Mouse (Mus musculus) embryonic facial prominence, embryonic 11.5 days (tissue): Measurements from ENCODE around the gene Slc7a6. TPM values are rescaled to one million over a fixed set of nuclear protein-coding genes. Genes with fewer than 3 reads are reported as not detected.

Source experiments
- ATAC-seq: fragments of 200-750 bp; cut with Nextera tagmentation; replicated peaks from 2 replicates; pipeline ENCODE4 v1.8.0; 2017; ENCODE audit warnings: low read depth; ENCODE audit not compliant: insufficient number of reproducible peaks, low FRiP score, low TSS enrichment
- DNase-seq: peaks from one replicate; pipeline ENCODE4 v3.0.0-alpha.2; 2015; ENCODE audit warnings: low spot score
- H3K27ac ChIP-seq: fragments of 300-500 bp; sonication (generic); replicated peaks from 2 replicates; pipeline ENCODE4 v1.5.1; 2014; ENCODE audit warnings: mild to moderate bottlenecking, low read depth, low read length, control low read depth
- H3K27me3 ChIP-seq: fragments of 300-500 bp; sonication (generic); 2 replicates; pipeline ENCODE4 v1.6.1; 2014; ENCODE audit warnings: mild to moderate bottlenecking, low read length, moderate library complexity, mixed read lengths; ENCODE audit not compliant: control insufficient read depth, insufficient read depth
- H3K36me3 ChIP-seq: fragments of 300-500 bp; sonication (generic); replicated peaks from 2 replicates; pipeline ENCODE4 v1.6.1; 2014; ENCODE audit warnings: low read depth, mild to moderate bottlenecking, low read length, moderate library complexity, mixed read lengths; ENCODE audit not compliant: control insufficient read depth, insufficient read depth
- H3K4me1 ChIP-seq: fragments of 300-500 bp; sonication (generic); 2 replicates; pipeline ENCODE4 v1.6.1; 2014; ENCODE audit warnings: low read length, mixed read lengths; ENCODE audit not compliant: control insufficient read depth, insufficient read depth
- H3K4me2 ChIP-seq: fragments of 300-500 bp; sonication (generic); 2 replicates; pipeline ENCODE4 v1.6.1; 2014; ENCODE audit warnings: low read depth, mild to moderate bottlenecking, control low read depth, low read length, moderate library complexity
- H3K4me3 ChIP-seq: fragments of 300-500 bp; sonication (generic); 2 replicates; pipeline ENCODE4 v1.5.1; 2014; ENCODE audit warnings: low read depth, low read length, control low read depth
- H3K9ac ChIP-seq: fragments of 300-500 bp; sonication (generic); replicated peaks from 2 replicates; pipeline ENCODE4 v1.6.1; 2014; ENCODE audit warnings: mild to moderate bottlenecking, control low read depth, low read length
- H3K9me3 ChIP-seq: fragments of 300-500 bp; sonication (generic); replicated peaks from 2 replicates; pipeline ENCODE4 v1.6.1; 2016; ENCODE audit warnings: mild to moderate bottlenecking, low read length, inconsistent platforms, mixed read lengths; ENCODE audit not compliant: control insufficient read depth
- WGBS: fragments of 180-500 bp; shearing (Covaris S2); extraction: QIAGEN DNeasy Blood & Tissue Kit; methylation state at CpG from one replicate; pipeline ENCODE4 v1.1.7; 2014; 5-methylcytosine and 5-hydroxymethylcytosine counted together
- polyA plus RNA-seq: library from polyadenylated mRNA; unstranded; fragments of >200 nt; fragmentation: Nextera tagmentation; extraction: Ambion mirVana; gene quantifications from 2 replicates; pipeline ENCODE4 v1.2.1, GENCODE M21; 2014

Gene Slc7a6
- polyA plus RNA-seq, 1 experiment from 2014 or later, result 82.4 TPM

- Histone ChIP-seq H3K4me1 (peaks cover under 1% of the 10 kb centered on the region; the same call in 1 of the 2 replicates), H3K4me3 (no peak overlapping the region), H3K4me2 (no peak overlapping the region), H3K27me3 (peaks cover 16% of the 10 kb centered on the region), H3K9ac (no peak overlapping the region), H3K36me3 (peaks cover 2% of the 10 kb centered on the region; the same call in 1 of the 2 replicates), H3K9me3 (no peaks in the 10 kb centered on the region), H3K27ac (no peak overlapping the region)
- no peak for DNase-seq
- WGBS, result 89% methylated on average over 4 of the region's 4 CpGs
- no peak for ATAC-seq
Observed at GRCm38 (mm10) chr8:106131021-106131420, 37.6 kb upstream of the Slc7a6 start.

DNA sequence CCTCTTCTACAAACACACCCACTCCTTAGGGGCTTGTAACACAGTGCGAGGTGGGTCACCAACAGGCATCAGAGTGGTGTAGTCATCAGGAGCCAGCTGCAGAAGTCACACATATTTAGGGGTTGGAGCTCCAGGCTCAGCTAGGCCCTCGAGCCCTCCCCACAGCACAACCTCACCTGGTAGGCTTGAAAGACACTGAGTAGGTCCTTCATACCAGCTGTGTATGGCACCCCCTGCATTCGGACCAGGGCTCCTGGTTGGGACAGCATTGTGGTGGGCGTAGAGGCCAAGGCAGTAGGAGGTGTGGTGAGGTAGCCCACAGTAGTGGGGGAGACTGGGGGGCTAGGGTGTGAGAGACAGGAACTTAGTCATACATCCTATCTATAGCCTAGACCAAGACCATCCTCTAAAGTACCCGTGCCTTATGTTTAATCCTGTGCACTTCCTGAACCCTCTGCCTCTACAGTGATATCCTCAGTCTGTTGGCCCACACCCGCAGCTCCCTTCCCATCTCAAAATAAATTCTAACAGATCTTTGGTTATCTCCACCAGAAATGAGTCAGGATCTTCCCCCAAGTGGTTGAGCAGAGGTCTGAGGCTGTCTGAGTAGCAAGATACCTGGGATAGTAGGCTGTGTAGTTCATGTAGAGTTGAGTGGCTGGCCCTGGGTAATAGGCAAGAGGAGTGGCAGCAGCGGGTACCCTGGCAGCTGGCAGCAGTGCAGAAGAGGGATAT is 37.0 kb upstream of the Slc7a6 start:
- no peak for ATAC-seq
- H3K36me3 ChIP-seq, result peaks cover 2% of the 10 kb centered on the region; the same call in 1 of the 2 replicates

DNA sequence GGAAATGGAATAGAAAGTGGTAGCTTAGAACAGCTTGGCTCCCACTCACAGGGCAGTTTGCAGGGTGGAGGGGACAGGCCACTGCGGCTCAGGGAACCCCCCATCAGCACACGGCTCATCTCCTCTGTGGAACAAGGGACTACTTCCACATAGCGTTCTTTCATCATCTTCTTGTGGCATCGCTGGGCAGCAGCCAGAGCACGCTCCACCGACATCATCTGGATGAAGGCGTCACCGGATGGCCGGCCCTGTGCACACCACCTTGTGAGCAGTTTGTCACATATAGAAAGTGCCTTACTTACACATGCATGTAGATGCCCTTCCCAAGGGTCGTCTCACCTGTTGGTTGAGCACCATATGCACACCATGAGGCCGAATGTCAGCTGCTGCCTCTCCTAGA is 36.3 kb upstream of the Slc7a6 start:
- no peak overlapping the region for H3K9ac ChIP-seq
- H3K36me3 ChIP-seq, result peaks cover 2% of the 10 kb centered on the region; the same call in 1 of the 2 replicates
- no peak overlapping the region for H3K27ac ChIP-seq
- 94% methylated on average over 11 of the region's 11 CpGs for WGBS
- no peak overlapping the region for H3K4me2 ChIP-seq
- H3K4me1 ChIP-seq, result peaks cover 5% of the 10 kb centered on the region; the same call in 1 of the 2 replicates
- H3K9me3 ChIP-seq, result no peaks in the 10 kb centered on the region
- ATAC-seq (no peak), DNase-seq (no peak)
- no peak overlapping the region for H3K4me3 ChIP-seq
- peaks cover 29% of the 10 kb centered on the region for H3K27me3 ChIP-seq

More for the DNA sequence above, 37.0 kb upstream of the Slc7a6 start:
- Histone ChIP-seq H3K9me3 (no peaks in the 10 kb centered on the region), H3K4me2 (no peak overlapping the region), H3K9ac (no peak overlapping the region), H3K4me3 (no peak overlapping the region), H3K27ac (no peak overlapping the region), H3K27me3 (peaks cover 22% of the 10 kb centered on the region), H3K4me1 (peaks cover 5% of the 10 kb centered on the region; the same call in 1 of the 2 replicates)
- WGBS, result 95% methylated on average over 7 of the region's 7 CpGs
- DNase-seq, result no peak

GRCm38 (mm10) chr8:106133526-106133925 is 35.1 kb upstream of the Slc7a6 start:
- WGBS, result 75% methylated on average over 13 of the region's 13 CpGs
- no peak overlapping the region for H3K4me2 ChIP-seq
- H3K4me1 ChIP-seq, result peaks cover 5% of the 10 kb centered on the region; the same call in 1 of the 2 replicates
- no peaks in the 10 kb centered on the region for H3K9me3 ChIP-seq
- H3K36me3 ChIP-seq, result peaks cover 2% of the 10 kb centered on the region; the same call in 1 of the 2 replicates
- no peak overlapping the region for H3K27ac ChIP-seq
- DNase-seq (no peak), ATAC-seq (no peak)
- H3K9ac ChIP-seq, result no peak overlapping the region
- peaks cover 32% of the 10 kb centered on the region for H3K27me3 ChIP-seq
- no peak overlapping the region for H3K4me3 ChIP-seq

DNA sequence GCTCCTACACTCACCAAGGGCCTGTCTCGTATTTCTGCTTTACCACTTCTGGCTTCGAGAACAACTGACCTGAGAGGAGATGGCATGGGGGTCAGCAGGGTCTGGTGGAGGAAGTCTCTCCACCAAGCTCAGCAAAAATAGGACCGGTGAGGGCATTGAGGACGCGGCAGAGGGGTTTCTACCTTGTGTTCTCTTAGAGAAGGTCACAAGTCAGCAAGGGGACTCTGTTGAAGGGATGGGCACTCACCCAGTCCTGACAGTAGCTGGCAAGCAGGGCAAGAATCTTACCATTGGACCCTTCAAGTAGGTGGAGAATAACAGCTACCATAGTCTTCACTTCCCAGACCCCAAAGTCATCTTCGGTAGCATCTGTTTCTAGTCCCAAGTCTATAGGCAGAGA is 34.7 kb upstream of the Slc7a6 start:
- Histone ChIP-seq H3K4me3 (no peak overlapping the region), H3K9ac (no peak overlapping the region), H3K27me3 (peaks cover 32% of the 10 kb centered on the region), H3K27ac (no peak overlapping the region), H3K4me1 (peaks cover 5% of the 10 kb centered on the region; the same call in 1 of the 2 replicates), H3K4me2 (no peak overlapping the region), H3K9me3 (no peaks in the 10 kb centered on the region), H3K36me3 (peaks cover 2% of the 10 kb centered on the region; the same call in 1 of the 2 replicates)
- WGBS, result 76% methylated on average over 6 of the region's 6 CpGs
- ATAC-seq (no peak), DNase-seq (no peak)

DNA sequence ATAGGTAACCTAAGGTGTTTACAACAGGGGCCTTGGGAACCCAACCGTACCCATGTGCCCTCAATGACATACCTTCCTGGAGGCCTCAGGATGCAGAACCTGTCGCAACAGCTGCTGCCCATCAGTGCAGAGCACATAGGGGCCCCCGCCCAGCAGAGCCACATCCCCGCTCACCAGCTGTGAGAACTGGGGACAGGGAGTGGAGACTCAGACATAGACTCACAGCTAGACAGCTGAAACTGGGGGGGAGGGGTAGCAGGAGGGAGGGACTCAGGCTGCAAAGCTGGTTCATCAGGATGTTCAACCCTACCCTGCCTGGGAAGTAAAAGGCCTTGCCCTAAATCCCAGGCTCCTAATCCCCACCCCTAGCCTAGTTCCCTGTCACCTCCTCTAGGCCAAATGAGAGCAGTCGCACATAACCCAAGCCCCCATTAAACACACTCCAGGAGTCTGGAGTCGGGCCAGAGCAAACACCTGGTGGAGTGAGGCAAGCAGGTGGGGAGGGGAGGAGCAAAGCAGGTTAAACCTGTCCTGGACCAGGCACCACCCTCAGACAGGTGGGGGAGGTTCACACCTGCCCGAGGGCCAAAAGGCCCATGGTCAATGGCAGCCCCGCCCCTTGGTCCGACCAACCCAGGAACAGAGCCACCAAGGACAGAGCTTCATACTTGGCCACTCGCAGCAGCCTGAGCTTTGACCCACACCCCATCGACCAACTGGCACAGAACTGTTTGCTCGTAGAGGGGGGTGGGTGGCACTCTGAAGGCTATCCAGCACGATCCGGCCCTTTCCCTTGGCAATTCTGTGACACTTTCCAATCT is 33.7 kb upstream of the Slc7a6 start:
- DNase-seq (peak; percentile 58), ATAC-seq (peak; percentile 58)
- H3K4me1 ChIP-seq, result peaks cover 5% of the 10 kb centered on the region; the same call in 1 of the 2 replicates
- peaks cover 32% of the 10 kb centered on the region for H3K27me3 ChIP-seq
- H3K4me3 ChIP-seq, result peak overlapping the region; percentile 48; the same call in 1 of the 2 replicates
- no peak overlapping the region for H3K27ac ChIP-seq
- peak overlapping the region; percentile 10 for H3K4me2 ChIP-seq
- H3K36me3 ChIP-seq, result peaks cover 2% of the 10 kb centered on the region; the same call in 1 of the 2 replicates
- H3K9me3 ChIP-seq, result no peaks in the 10 kb centered on the region
- no peak overlapping the region for H3K9ac ChIP-seq
- 19% methylated on average over 14 of the region's 14 CpGs for WGBS

DNA sequence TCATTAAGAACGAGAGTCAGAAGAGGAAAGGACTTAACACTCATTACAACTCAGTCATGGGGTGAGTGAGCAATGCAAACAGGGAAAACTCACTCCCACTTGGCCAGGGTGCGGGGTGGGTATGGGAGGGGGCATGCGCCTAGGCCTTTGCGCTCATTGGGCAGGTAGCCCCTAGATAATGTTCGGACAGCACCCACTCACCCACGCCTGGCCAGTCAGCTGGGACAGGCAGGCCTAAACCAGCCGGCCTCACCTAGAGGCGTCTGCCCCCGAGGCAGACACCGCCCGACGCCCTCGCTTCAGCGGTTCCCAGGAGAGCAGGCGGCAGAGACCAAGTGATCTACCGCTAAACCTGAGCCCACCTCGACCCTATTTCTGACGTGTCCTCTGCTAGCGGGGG is 33.0 kb upstream of the Slc7a6 start:
- 4% methylated on average over 19 of the region's 19 CpGs for WGBS
- DNase-seq, result no peak
- H3K4me1 ChIP-seq, result peaks cover 5% of the 10 kb centered on the region; the same call in 1 of the 2 replicates
- peaks cover 32% of the 10 kb centered on the region for H3K27me3 ChIP-seq
- no peak overlapping the region for H3K9ac ChIP-seq
- H3K4me2 ChIP-seq, result peak overlapping the region; percentile 85
- peak overlapping the region; percentile 48 for H3K4me3 ChIP-seq
- H3K27ac ChIP-seq, result no peak overlapping the region
- H3K36me3 ChIP-seq, result peaks cover under 1% of the 10 kb centered on the region; the same call in 1 of the 2 replicates
- H3K9me3 ChIP-seq, result no peaks in the 10 kb centered on the region
- ATAC-seq, result no peak
